Mouse (Mus musculus) testis, adult 2 months (tissue): ENCODE measurements around the gene Galnt18. TPM values are rescaled to one million over a fixed set of nuclear protein-coding genes. Genes with fewer than 3 reads are reported as not detected.

ENCODE experiments used
- H3K27ac ChIP-seq: fragments of 200-500 bp; 2 replicates; pipeline ENCODE4 v1.5.1; 2012; ENCODE audit warnings: low read depth, low read length; ENCODE audit not compliant: control insufficient read depth, insufficient read depth
- H3K27me3 ChIP-seq: fragments of 200-500 bp; 2 replicates; pipeline ENCODE4 v1.6.1; 2012; ENCODE audit warnings: mild to moderate bottlenecking, low read length, moderate library complexity; ENCODE audit not compliant: control insufficient read depth, insufficient read depth
- H3K36me3 ChIP-seq: fragments of 200-500 bp; 2 replicates; pipeline ENCODE4 v1.6.1; 2012; ENCODE audit warnings: mild to moderate bottlenecking, low read length; ENCODE audit not compliant: control insufficient read depth, insufficient read depth
- H3K4me1 ChIP-seq: fragments of 200-500 bp; 2 replicates; pipeline ENCODE4 v1.6.1; 2012; ENCODE audit warnings: low read length; ENCODE audit not compliant: control insufficient read depth, insufficient read depth
- H3K4me3 ChIP-seq: fragments of 200-500 bp; 2 replicates; pipeline ENCODE4 v1.5.1; 2012; ENCODE audit warnings: low read depth, mild to moderate bottlenecking, low read length, moderate library complexity, mixed read lengths; ENCODE audit not compliant: control insufficient read depth
- CTCF ChIP-seq: fragments of 200-500 bp; IDR thresholded peaks from 2 replicates; pipeline ENCODE4 v1.5.1; 2012; ENCODE audit warnings: low read depth, mild to moderate bottlenecking, inconsistent platforms, low read length, moderate library complexity; ENCODE audit not compliant: control insufficient read depth, insufficient read depth, insufficient replicate concordance
- POLR2A ChIP-seq: fragments of 200-500 bp; IDR thresholded peaks from 2 replicates; pipeline ENCODE4 v1.6.1; 2012; ENCODE audit warnings: low read depth, mild to moderate bottlenecking, inconsistent platforms, low read length, moderate library complexity; ENCODE audit not compliant: control insufficient read depth
- polyA plus RNA-seq: library from polyadenylated mRNA; depleted of rRNA; stranded (reverse); fragments of >200 nt; gene quantifications from 2 replicates; pipeline ENCODE4 v1.2.3, GENCODE M21; 2012

Gene Galnt18
- polyA plus RNA-seq, 1 experiment, result 3.3 TPM

GRCm38 (mm10) chr7:111547069-111547468 lies 232.7 kb downstream of the Galnt18 start:
- H3K27ac ChIP-seq, result no peak overlapping the region

GRCm38 (mm10) chr7:111545614-111546013 lies 234.2 kb downstream of the Galnt18 start:
- Histone ChIP-seq H3K27ac (no peak overlapping the region), H3K27me3 (no peaks in the 10 kb centered on the region), H3K4me1 (no peaks in the 10 kb centered on the region), H3K36me3 (no peaks in the 10 kb centered on the region), H3K4me3 (no peak overlapping the region)
- TF ChIP-seq POLR2A (no peak), CTCF (no peak)

More at GRCm38 (mm10) chr7:111547069-111547468, 232.7 kb downstream of the Galnt18 start:
- H3K27me3 ChIP-seq, result no peaks in the 10 kb centered on the region
- no peaks in the 10 kb centered on the region for H3K36me3 ChIP-seq
- H3K4me3 ChIP-seq, result no peak overlapping the region
- TF ChIP-seq CTCF, result no peak
- no peak for TF ChIP-seq POLR2A
- no peaks in the 10 kb centered on the region for H3K4me1 ChIP-seq

- TF ChIP-seq POLR2A, result no peak
- no peak for TF ChIP-seq CTCF
- H3K36me3 ChIP-seq, result no peaks in the 10 kb centered on the region
- no peaks in the 10 kb centered on the region for H3K27me3 ChIP-seq
Observed at GRCm38 (mm10) chr7:111537946-111538345, 241.8 kb downstream of the Galnt18 start.

GRCm38 (mm10) chr7:111534826-111535405 lies 244.9 kb downstream of the Galnt18 start:
- TF ChIP-seq CTCF, result no peak
- TF ChIP-seq POLR2A, result no peak
- no peak overlapping the region for H3K27ac ChIP-seq
- no peaks in the 10 kb centered on the region for H3K27me3 ChIP-seq
- no peak overlapping the region for H3K4me3 ChIP-seq
- H3K36me3 ChIP-seq, result no peaks in the 10 kb centered on the region
- H3K4me1 ChIP-seq, result no peaks in the 10 kb centered on the region

More at GRCm38 (mm10) chr7:111537946-111538345, 241.8 kb downstream of the Galnt18 start:
- Histone ChIP-seq H3K4me3 (no peak overlapping the region), H3K27ac (no peak overlapping the region), H3K4me1 (no peaks in the 10 kb centered on the region)

- TF ChIP-seq POLR2A, result no peak
- TF ChIP-seq CTCF, result no peak
- no peaks in the 10 kb centered on the region for H3K36me3 ChIP-seq
- H3K4me1 ChIP-seq, result no peaks in the 10 kb centered on the region
- no peak overlapping the region for H3K27ac ChIP-seq
- H3K4me3 ChIP-seq, result no peak overlapping the region
- no peaks in the 10 kb centered on the region for H3K27me3 ChIP-seq
Observed at GRCm38 (mm10) chr7:111528961-111529643, 250.7 kb downstream of the Galnt18 start.

GRCm38 (mm10) chr7:111528462-111528861 lies 251.3 kb downstream of the Galnt18 start:
- Histone ChIP-seq H3K4me3 (no peak overlapping the region), H3K4me1 (no peaks in the 10 kb centered on the region), H3K27ac (no peak overlapping the region), H3K27me3 (no peaks in the 10 kb centered on the region), H3K36me3 (no peaks in the 10 kb centered on the region)
- TF ChIP-seq POLR2A (no peak), CTCF (no peak)

GRCm38 (mm10) chr7:111520881-111521280 lies 258.9 kb downstream of the Galnt18 start:
- Histone ChIP-seq H3K4me3 (no peak overlapping the region), H3K27ac (no peak overlapping the region), H3K27me3 (no peaks in the 10 kb centered on the region), H3K36me3 (no peaks in the 10 kb centered on the region), H3K4me1 (no peaks in the 10 kb centered on the region)
- no peak for TF ChIP-seq CTCF
- no peak for TF ChIP-seq POLR2A
